25 mouse cellular contexts compared by ENCODE assay signal in genomic region chr2:18262298-18262697, GRCm38 (mm10).
DNase-seq lines count a peak whose midpoint lies in the region; ATAC-seq lines count a peak whose summit lies in the region.
"Had no signal": no experiment of that assay in that cellular context is flagged by ENCODE, and none has a peak within 500 bp of the region (broad histone marks: within the 10 kb centered on the region; RNA-seq: fewer than 3 reads in every experiment).

No protein-coding gene starts in this region.

- H3K4me1 ChIP-seq in forebrain, embryonic 15.5 days: no peaks in the 10 kb centered on the region
- H3K4me1 ChIP-seq: embryonic facial prominence, embryonic 10.5 days; embryonic facial prominence, embryonic 13.5 days; forebrain, embryonic 12.5 days; hindbrain, embryonic 10.5 days; hindbrain, embryonic 15.5 days had no signal

- H3K36me3 ChIP-seq in forebrain, embryonic 15.5 days: no peaks in the 10 kb centered on the region; the same call in 1 of the 2 replicates
- H3K36me3 ChIP-seq: embryonic facial prominence, embryonic 13.5 days; forebrain, embryonic 12.5 days; hindbrain, embryonic 10.5 days; hindbrain, embryonic 15.5 days had no signal

- H3K27me3 ChIP-seq in forebrain, embryonic 15.5 days: no peaks in the 10 kb centered on the region
- H3K27me3 ChIP-seq: embryonic facial prominence, embryonic 13.5 days; forebrain, embryonic 12.5 days; hindbrain, embryonic 15.5 days had no signal

- 56% methylated on average over 1 of the region's 1 CpGs for WGBS in forebrain, embryonic 15.5 days

- H3K9ac ChIP-seq in forebrain, embryonic 15.5 days (replicated peaks): no peak overlapping the region
- H3K9ac ChIP-seq: embryonic facial prominence, embryonic 13.5 days; forebrain, embryonic 12.5 days; hindbrain, embryonic 15.5 days had no signal

- peak; percentile 83 for DNase-seq in 416B (ENCODE audit: low read depth)
- DNase-seq in brain, adult 2 months (ENCODE audit: low read depth, low spot score): peak; percentile 28
- no peak for DNase-seq in urinary bladder, postnatal 36 days (ENCODE audit: low spot score in 2 of 2)
- DNase-seq in spleen, adult 12 weeks (ENCODE audit: low spot score): no peak
- DNase-seq: adrenal gland, adult 8-10 months; adrenal gland, postnatal 25 days; cerebellum, adult 18-20 months; cerebellum, adult 9-10 months; cerebellum, postnatal 14 days; embryo, embryonic 11 days; gastrocnemius, adult 2 months; gastrocnemius, postnatal 14 days had no signal

- H3K4me3 ChIP-seq in forebrain, embryonic 15.5 days: no peak overlapping the region
- H3K4me3 ChIP-seq: embryonic facial prominence, embryonic 10.5 days; embryonic facial prominence, embryonic 13.5 days; erythroblast, embryonic 14.5 days; forebrain, embryonic 12.5 days; gastrocnemius, adult 2 months; hindbrain, embryonic 10.5 days; hindbrain, embryonic 15.5 days had no signal

- H3K27ac ChIP-seq in forebrain, embryonic 15.5 days (replicated peaks): no peak overlapping the region
- H3K27ac ChIP-seq: embryonic facial prominence, embryonic 10.5 days; embryonic facial prominence, embryonic 13.5 days; forebrain, embryonic 12.5 days; gastrocnemius, adult 2 months; hindbrain, embryonic 10.5 days; hindbrain, embryonic 15.5 days had no signal

- no peak overlapping the region for H3K4me2 ChIP-seq in forebrain, embryonic 15.5 days (replicated peaks)
- H3K4me2 ChIP-seq: embryonic facial prominence, embryonic 13.5 days; forebrain, embryonic 12.5 days; heart, embryonic 11.5 days; hindbrain, embryonic 15.5 days had no signal

- no peaks in the 10 kb centered on the region for H3K9me3 ChIP-seq in forebrain, embryonic 15.5 days
- H3K9me3 ChIP-seq: embryonic facial prominence, embryonic 10.5 days; embryonic facial prominence, embryonic 13.5 days; forebrain, embryonic 12.5 days; hindbrain, embryonic 10.5 days; hindbrain, embryonic 15.5 days had no signal

- ATAC-seq in megakaryocyte progenitor cell, adult 5-6 weeks (replicated peaks; ENCODE audit: poor library complexity): 0 out of 2 replicates have a peak, but pooled peaks have one; percentile 26
- ATAC-seq in forebrain, embryonic 15.5 days (replicated peaks): no peak
- ATAC-seq: activated CD4-positive, CD25-positive, alpha-beta regulatory T cell, adult 4 months; CD4-positive, CD25-positive, alpha-beta regulatory T cell, adult 4 months; forebrain, embryonic 16.5 days; intestine, postnatal 0 days had no signal

Comparison
In these comparisons a context has a peak if more than half of its experiments do, and no peak if none do; other contexts are left out.
1. DNase-seq: peak in 416B (single experiment) and brain, adult 2 months (single experiment); none in urinary bladder, postnatal 36 days (0 of 2) and spleen, adult 12 weeks (single experiment).